Mouse (Mus musculus): ENCODE results near the gene Phf2.

DNA sequence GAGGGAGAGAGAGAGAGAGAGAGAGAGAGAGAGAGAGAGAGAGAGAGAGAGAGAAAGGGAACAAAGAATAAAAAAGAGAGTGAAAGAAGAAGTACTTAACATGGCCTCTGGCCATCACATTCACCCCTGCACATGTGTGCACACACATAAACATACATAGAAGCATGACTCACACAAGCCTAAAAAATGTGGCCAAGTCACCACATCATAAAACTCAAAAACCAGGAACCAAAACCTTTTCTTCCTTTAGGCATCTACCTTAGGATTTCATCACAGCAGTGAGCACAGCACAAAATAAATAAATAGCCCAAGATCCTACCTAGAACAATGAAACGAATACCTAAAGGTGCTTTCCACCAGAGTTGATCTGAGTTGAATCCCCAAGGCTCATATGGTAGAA is 9.0 kb downstream of the Phf2 start:
- TF ChIP-seq CTCF (IDR thresholded peaks at IDR 0.05; ENCODE audit: low read depth) (no peak), EP300 (IDR thresholded peaks at IDR 0.05; ENCODE audit: low read depth) (no peak)
